Mouse (Mus musculus): ENCODE data around the gene Hist3h2ba. TPM values are rescaled to one million over a fixed set of nuclear protein-coding genes. Genes with fewer than 3 reads are reported as not detected.

The Hist3h2ba gene
- polyA plus RNA-seq (2014; fragmentation: Nextera tagmentation; extraction: Ambion mirVana): 115 and 117 TPM in 2 replicates

DNA sequence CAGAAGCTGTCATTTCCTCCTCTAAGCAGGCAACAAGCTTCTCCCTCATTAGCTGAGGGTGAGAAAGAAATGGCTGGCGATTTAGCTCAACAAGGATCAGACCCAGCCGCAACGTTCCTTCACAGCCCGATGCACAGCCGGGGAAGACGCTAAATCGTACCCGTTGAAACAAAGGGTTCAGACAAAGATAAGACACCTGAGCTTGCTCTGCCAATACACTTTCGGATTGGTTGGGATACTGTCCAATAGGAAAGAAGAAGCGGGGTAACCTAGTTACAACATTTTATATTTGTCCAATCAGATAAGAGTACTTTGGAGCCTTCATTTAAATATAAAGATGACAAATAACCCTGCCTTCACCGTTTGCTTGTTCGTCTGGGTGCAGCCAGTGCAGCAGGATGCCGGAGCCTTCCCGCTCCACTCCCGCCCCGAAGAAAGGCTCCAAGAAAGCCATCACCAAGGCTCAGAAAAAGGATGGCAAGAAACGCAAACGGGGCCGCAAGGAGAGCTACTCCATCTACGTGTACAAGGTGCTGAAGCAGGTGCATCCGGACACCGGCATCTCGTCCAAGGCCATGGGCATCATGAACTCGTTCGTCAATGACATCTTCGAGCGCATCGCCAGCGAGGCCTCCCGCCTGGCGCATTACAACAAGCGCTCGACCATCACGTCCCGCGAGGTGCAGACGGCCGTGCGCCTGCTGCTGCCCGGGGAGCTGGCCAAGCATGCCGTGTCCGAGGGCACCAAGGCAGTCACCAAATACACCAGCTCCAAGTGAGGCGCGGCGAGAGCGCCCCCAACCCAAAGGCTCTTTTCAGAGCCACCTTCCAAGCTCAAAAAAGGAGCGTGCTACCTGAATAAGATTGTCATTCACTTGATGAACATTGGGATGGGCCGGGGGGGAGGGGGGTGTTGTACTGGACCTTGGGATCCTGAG lies at the start of gene Hist3h2ba:
Gene Hist3h2ba, plus strand, starts transcription at position 379 of the 938 bp plus-strand sequence.
- H3K4me3 ChIP-seq (ENCODE audit: low read depth, low read length): peak within 1 kb of the TSS; percentile 51
- peak within 1 kb of the TSS; percentile 78 for H3K9ac ChIP-seq (replicated peaks; ENCODE audit: low read depth, low read length)
- WGBS: under 1% methylated on average over 48 of the region's 48 CpGs
- ATAC-seq (ENCODE audit: low read depth): peak; percentile 93
- H3K36me3 ChIP-seq (ENCODE audit: control insufficient read depth, insufficient read depth, low read length): no peaks in the 10 kb centered on the region
- no peaks in the 10 kb centered on the region for H3K9me3 ChIP-seq (ENCODE audit: control insufficient read depth, low read length)
- H3K27me3 ChIP-seq (ENCODE audit: control insufficient read depth, insufficient read depth, low read length): no peaks in the 10 kb centered on the region
- peak within 1 kb of the TSS; percentile 45 for H3K4me2 ChIP-seq (ENCODE audit: low read depth, low read length)
- H3K27ac ChIP-seq (ENCODE audit: low read depth, low read length): peak within 1 kb of the TSS; percentile 95
- H3K4me1 ChIP-seq (ENCODE audit: control insufficient read depth, insufficient read depth, low read length): peaks cover 18% of the 10 kb centered on the region

DNA sequence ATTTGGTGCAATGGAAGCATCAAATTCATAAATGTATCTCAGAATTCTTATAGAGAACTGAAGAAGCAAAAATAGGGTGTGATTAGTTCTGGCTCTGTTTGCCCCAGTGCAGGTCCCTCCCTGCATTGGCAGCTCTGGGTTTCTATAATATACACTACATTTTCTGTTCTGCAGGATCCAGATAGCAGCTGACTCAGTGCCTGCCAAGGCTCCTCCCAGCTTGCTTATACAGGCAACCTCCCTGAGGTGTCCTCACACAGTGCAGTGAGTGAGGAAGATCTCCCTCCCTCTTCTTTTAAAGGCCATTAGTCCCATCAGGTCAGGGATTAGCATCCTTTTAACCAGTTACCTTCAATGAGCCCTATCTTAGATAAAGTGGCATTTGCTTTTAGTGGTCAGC lies 47.6 kb upstream of the Hist3h2ba start:
- Histone ChIP-seq H3K27ac (ENCODE audit: low read depth, low read length) (no peak overlapping the region), H3K4me2 (ENCODE audit: low read depth, low read length) (no peak overlapping the region), H3K9me3 (ENCODE audit: control insufficient read depth, low read length) (no peaks in the 10 kb centered on the region), H3K9ac (replicated peaks; ENCODE audit: low read depth, low read length) (no peak overlapping the region), H3K4me1 (ENCODE audit: control insufficient read depth, insufficient read depth, low read length) (peaks cover 6% of the 10 kb centered on the region; the same call in 1 of the 2 replicates), H3K27me3 (ENCODE audit: control insufficient read depth, insufficient read depth, low read length) (no peaks in the 10 kb centered on the region), H3K4me3 (ENCODE audit: low read depth, low read length) (no peak overlapping the region), H3K36me3 (ENCODE audit: control insufficient read depth, insufficient read depth, low read length) (peaks cover 12% of the 10 kb centered on the region)
- ATAC-seq (ENCODE audit: low read depth): no peak

- H3K27ac ChIP-seq (ENCODE audit: low read depth, low read length): peak within 1 kb of the TSS; percentile 85
- ATAC-seq (ENCODE audit: low read depth): peak; percentile 99
- peak within 1 kb of the TSS; percentile 77 for H3K4me3 ChIP-seq (ENCODE audit: low read depth, low read length)
- H3K4me1 ChIP-seq (ENCODE audit: control insufficient read depth, insufficient read depth, low read length): peaks cover 6% of the 10 kb centered on the region; the same call in 1 of the 2 replicates
- peak within 1 kb of the TSS; percentile 83 for H3K9ac ChIP-seq (replicated peaks; ENCODE audit: low read depth, low read length)
- peaks cover 9% of the 10 kb centered on the region for H3K36me3 ChIP-seq (ENCODE audit: control insufficient read depth, insufficient read depth, low read length)
- WGBS: under 1% methylated on average over 40 of the region's 40 CpGs
- no peaks in the 10 kb centered on the region for H3K9me3 ChIP-seq (ENCODE audit: control insufficient read depth, low read length)
- H3K27me3 ChIP-seq (ENCODE audit: control insufficient read depth, insufficient read depth, low read length): no peaks in the 10 kb centered on the region
- peak within 1 kb of the TSS; percentile 89 for H3K4me2 ChIP-seq (ENCODE audit: low read depth, low read length)
Measured at GRCm38 (mm10) chr11:58903511-58904409, 45.0 kb upstream of the Hist3h2ba start, which contains the start of gene Zfp39. TSS of gene Zfp39 (minus strand) at chr11:58904225.

DNA sequence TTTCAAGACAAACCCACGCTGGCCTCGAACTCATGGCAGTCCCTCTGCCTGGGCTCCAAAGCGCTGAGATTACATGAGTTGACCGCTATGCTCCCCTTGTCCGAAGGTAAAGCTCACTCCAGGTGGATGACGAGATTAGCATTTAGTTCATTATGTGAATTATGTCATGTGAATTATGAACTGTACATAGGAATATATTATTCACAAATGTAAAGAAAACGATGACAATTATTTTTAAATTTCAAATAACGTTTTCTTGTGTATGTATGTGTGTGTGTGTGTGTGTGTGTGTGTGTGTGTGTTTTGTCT lies 44.4 kb upstream of the Hist3h2ba start:
- Histone ChIP-seq H3K4me1 (ENCODE audit: control insufficient read depth, insufficient read depth, low read length) (peaks cover 6% of the 10 kb centered on the region; the same call in 1 of the 2 replicates), H3K27ac (ENCODE audit: low read depth, low read length) (no peak overlapping the region), H3K4me3 (ENCODE audit: low read depth, low read length) (peak overlapping the region; percentile 77), H3K27me3 (ENCODE audit: control insufficient read depth, insufficient read depth, low read length) (no peaks in the 10 kb centered on the region), H3K9ac (replicated peaks; ENCODE audit: low read depth, low read length) (no peak overlapping the region; the same call in 1 of the 2 replicates), H3K9me3 (ENCODE audit: control insufficient read depth, low read length) (no peaks in the 10 kb centered on the region), H3K4me2 (ENCODE audit: low read depth, low read length) (peak overlapping the region; percentile 89), H3K36me3 (ENCODE audit: control insufficient read depth, insufficient read depth, low read length) (peaks cover 9% of the 10 kb centered on the region)
- 4% methylated on average over 8 of the region's 8 CpGs for WGBS
- ATAC-seq (ENCODE audit: low read depth): no peak

DNA sequence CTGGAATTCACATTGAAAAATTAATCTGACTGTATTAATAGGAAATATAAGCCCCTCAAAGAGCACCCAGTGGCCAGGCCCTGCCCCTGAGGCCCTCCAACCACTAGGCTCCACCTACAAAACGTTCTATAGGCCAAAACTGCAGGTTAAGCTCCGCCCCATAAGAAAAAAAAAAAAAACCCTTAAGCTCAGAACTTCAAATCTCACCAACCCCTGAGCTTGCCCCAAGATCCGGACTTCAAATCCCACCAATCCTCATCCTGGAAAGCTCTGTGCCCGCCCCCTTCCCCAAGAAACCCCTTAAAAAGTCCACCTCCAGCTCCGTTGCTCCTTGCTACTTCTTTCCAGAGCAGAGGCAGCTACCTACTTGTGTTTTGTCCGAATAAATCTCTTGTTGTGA lies 43.9 kb upstream of the Hist3h2ba start:
- H3K27ac ChIP-seq (ENCODE audit: low read depth, low read length): no peak overlapping the region
- H3K4me2 ChIP-seq (ENCODE audit: low read depth, low read length): no peak overlapping the region; the same call in 1 of the 2 replicates
- H3K9ac ChIP-seq (replicated peaks; ENCODE audit: low read depth, low read length): no peak overlapping the region
- WGBS: 50% methylated on average over 6 of the region's 6 CpGs
- H3K4me1 ChIP-seq (ENCODE audit: control insufficient read depth, insufficient read depth, low read length): peaks cover 6% of the 10 kb centered on the region; the same call in 1 of the 2 replicates
- H3K36me3 ChIP-seq (ENCODE audit: control insufficient read depth, insufficient read depth, low read length): peaks cover 9% of the 10 kb centered on the region
- no peak overlapping the region for H3K4me3 ChIP-seq (ENCODE audit: low read depth, low read length)
- H3K27me3 ChIP-seq (ENCODE audit: control insufficient read depth, insufficient read depth, low read length): no peaks in the 10 kb centered on the region
- H3K9me3 ChIP-seq (ENCODE audit: control insufficient read depth, low read length): no peaks in the 10 kb centered on the region
- no peak for ATAC-seq (ENCODE audit: low read depth)

GRCm38 (mm10) chr11:58913776-58914175 lies 34.9 kb upstream of the Hist3h2ba start:
- no peak for ATAC-seq (ENCODE audit: low read depth)
- Histone ChIP-seq H3K27me3 (ENCODE audit: control insufficient read depth, insufficient read depth, low read length) (no peaks in the 10 kb centered on the region), H3K27ac (ENCODE audit: low read depth, low read length) (no peak overlapping the region), H3K4me2 (ENCODE audit: low read depth, low read length) (no peak overlapping the region; the same call in 1 of the 2 replicates), H3K9me3 (ENCODE audit: control insufficient read depth, low read length) (no peaks in the 10 kb centered on the region), H3K9ac (replicated peaks; ENCODE audit: low read depth, low read length) (no peak overlapping the region), H3K4me3 (ENCODE audit: low read depth, low read length) (no peak overlapping the region), H3K4me1 (ENCODE audit: control insufficient read depth, insufficient read depth, low read length) (no peaks in the 10 kb centered on the region), H3K36me3 (ENCODE audit: control insufficient read depth, insufficient read depth, low read length) (no peaks in the 10 kb centered on the region)
- whole genome bisulfite sequencing: 68% methylated on average over 1 of the region's 1 CpGs

GRCm38 (mm10) chr11:58914461-58915028 lies 34.2 kb upstream of the Hist3h2ba start:
- Histone ChIP-seq H3K9me3 (ENCODE audit: control insufficient read depth, low read length) (no peaks in the 10 kb centered on the region), H3K4me3 (ENCODE audit: low read depth, low read length) (peak overlapping the region; percentile 17; the same call in 1 of the 2 replicates), H3K4me1 (ENCODE audit: control insufficient read depth, insufficient read depth, low read length) (no peaks in the 10 kb centered on the region), H3K27me3 (ENCODE audit: control insufficient read depth, insufficient read depth, low read length) (no peaks in the 10 kb centered on the region), H3K36me3 (ENCODE audit: control insufficient read depth, insufficient read depth, low read length) (no peaks in the 10 kb centered on the region), H3K4me2 (ENCODE audit: low read depth, low read length) (peak overlapping the region; percentile 49), H3K9ac (replicated peaks; ENCODE audit: low read depth, low read length) (peak overlapping the region; percentile 42; the same call in 1 of the 2 replicates), H3K27ac (ENCODE audit: low read depth, low read length) (no peak overlapping the region)
- 23% methylated on average over 17 of the region's 17 CpGs for WGBS
- no peak; the same call in 1 of the 2 replicates for ATAC-seq (ENCODE audit: low read depth)

GRCm38 (mm10) chr11:58916879-58917744 lies 31.6 kb upstream of the Hist3h2ba start:
- 50% methylated on average over 14 of the region's 14 CpGs for WGBS
- H3K4me2 ChIP-seq (ENCODE audit: low read depth, low read length): no peak overlapping the region
- H3K4me1 ChIP-seq (ENCODE audit: control insufficient read depth, insufficient read depth, low read length): no peaks in the 10 kb centered on the region
- H3K9ac ChIP-seq (replicated peaks; ENCODE audit: low read depth, low read length): no peak overlapping the region
- no peaks in the 10 kb centered on the region for H3K36me3 ChIP-seq (ENCODE audit: control insufficient read depth, insufficient read depth, low read length)
- no peaks in the 10 kb centered on the region for H3K27me3 ChIP-seq (ENCODE audit: control insufficient read depth, insufficient read depth, low read length)
- ATAC-seq (ENCODE audit: low read depth): no peak
- H3K27ac ChIP-seq (ENCODE audit: low read depth, low read length): no peak overlapping the region
- H3K9me3 ChIP-seq (ENCODE audit: control insufficient read depth, low read length): no peaks in the 10 kb centered on the region
- no peak overlapping the region for H3K4me3 ChIP-seq (ENCODE audit: low read depth, low read length)
